Mouse (Mus musculus) heart, embryonic 10.5 days (tissue): ENCODE measurements around the gene Glra1. TPM values are rescaled to one million over a fixed set of nuclear protein-coding genes. Genes with fewer than 3 reads are reported as not detected.
A peak's percentile ranks its signal among the peaks of the same experiment; 100 is the strongest.
"Not testable (repeated sequence)": the region's sequence is repeated elsewhere in the genome, so short reads cannot be mapped to it uniquely, and the experiment has no call there.

Experiments
- DNase-seq: peaks from one replicate; pipeline ENCODE4 v3.0.0-alpha.2; 2017; ENCODE audit warnings: low spot score
- H3K27ac ChIP-seq: fragments of 300-500 bp; sonication (generic); 2 replicates; pipeline ENCODE4 v1.5.1; 2016; ENCODE audit warnings: mild to moderate bottlenecking
- H3K27me3 ChIP-seq: fragments of 300-500 bp; sonication (generic); 2 replicates; pipeline ENCODE4 v1.6.1; 2016; ENCODE audit warnings: mild to moderate bottlenecking; ENCODE audit not compliant: poor library complexity, insufficient read depth, severe bottlenecking
- H3K36me3 ChIP-seq: fragments of 300-500 bp; sonication (generic); 2 replicates; pipeline ENCODE4 v1.6.1; 2016; ENCODE audit warnings: mild to moderate bottlenecking, moderate library complexity
- H3K4me1 ChIP-seq: fragments of 300-500 bp; sonication (generic); 2 replicates; pipeline ENCODE4 v1.6.1; 2016; ENCODE audit warnings: mild to moderate bottlenecking
- H3K4me3 ChIP-seq: fragments of 300-500 bp; sonication (generic); 2 replicates; pipeline ENCODE4 v1.5.1; 2016; ENCODE audit warnings: mild to moderate bottlenecking, moderate library complexity
- H3K9me3 ChIP-seq: fragments of 300-500 bp; sonication (generic); 2 replicates; pipeline ENCODE4 v1.6.1; 2016; ENCODE audit warnings: mild to moderate bottlenecking, moderate library complexity
- WGBS: fragments of 180-500 bp; shearing (Covaris S2); methylation state at CpG from one replicate; pipeline ENCODE4 v1.1.7; 2016; 5-methylcytosine and 5-hydroxymethylcytosine counted together
- polyA plus RNA-seq: library from polyadenylated mRNA; unstranded; fragments of >200 nt; fragmentation: Nextera tagmentation; extraction: Ambion mirVana; gene quantifications from 2 replicates; pipeline ENCODE4 v1.2.1, GENCODE M21; 2016

Glra1 gene
- polyA plus RNA-seq = not detected in 2 replicates

GRCm38 (mm10) chr11:55607808-55608523 lies at the start of gene Glra1:
Gene Glra1 (minus strand): TSS chr11:55608198.
- H3K27ac ChIP-seq = no peak within 1 kb of the TSS
- WGBS = 3% methylated on average over 36 of the region's 36 CpGs
- H3K36me3 ChIP-seq = no peaks in the 10 kb centered on the region
- H3K9me3 ChIP-seq = no peaks in the 10 kb centered on the region
- peaks cover 47% of the 10 kb centered on the region for H3K27me3 ChIP-seq
- H3K4me1 ChIP-seq = peaks cover 8% of the 10 kb centered on the region; the same call in 1 of the 2 replicates
- no peak within 1 kb of the TSS for H3K4me3 ChIP-seq
- peak; percentile 83 for DNase-seq

- H3K4me1 ChIP-seq = no peaks in the 10 kb centered on the region
- no peak for DNase-seq
- no peaks in the 10 kb centered on the region for H3K36me3 ChIP-seq
- H3K27ac ChIP-seq = no peak overlapping the region
- no peaks in the 10 kb centered on the region for H3K27me3 ChIP-seq
- no peak overlapping the region for H3K4me3 ChIP-seq
- WGBS = 57% methylated on average over 4 of the region's 4 CpGs
- no peaks in the 10 kb centered on the region for H3K9me3 ChIP-seq
Observed at GRCm38 (mm10) chr11:55636961-55637360, 29.0 kb upstream of the Glra1 start.

DNA sequence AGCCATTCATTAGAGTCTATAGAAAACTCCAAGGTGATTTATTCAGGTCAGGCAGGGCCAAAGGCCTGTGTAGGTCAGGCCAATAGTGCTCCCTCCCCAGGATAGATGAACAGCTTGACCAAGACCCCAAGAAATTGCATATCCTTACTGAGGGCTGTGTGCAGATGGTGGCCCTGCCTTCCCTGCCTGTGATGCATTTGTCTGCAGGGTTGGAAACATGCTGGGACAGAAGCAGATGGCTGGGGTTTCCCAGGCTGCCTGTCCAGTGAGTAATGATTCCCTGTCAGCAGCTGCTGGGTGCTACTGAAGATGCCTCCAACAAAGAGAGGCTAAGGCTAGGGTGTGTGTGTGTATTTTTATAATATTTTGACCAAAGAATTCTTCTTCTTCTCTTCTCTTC lies 25.9 kb upstream of the Glra1 start:
- no peak for DNase-seq

GRCm38 (mm10) chr11:55614631-55615030 lies 6.6 kb upstream of the Glra1 start:
- not testable (repeated sequence) for H3K36me3 ChIP-seq, H3K4me3 ChIP-seq, H3K9me3 ChIP-seq, H3K27me3 ChIP-seq, DNase-seq, H3K4me1 ChIP-seq, H3K27ac ChIP-seq
- 56% methylated on average over 8 of the region's 8 CpGs for WGBS

More for the DNA sequence above, 25.9 kb upstream of the Glra1 start:
- Histone ChIP-seq H3K9me3 (no peaks in the 10 kb centered on the region), H3K4me1 (no peaks in the 10 kb centered on the region), H3K27me3 (no peaks in the 10 kb centered on the region), H3K4me3 (no peak overlapping the region), H3K36me3 (no peaks in the 10 kb centered on the region), H3K27ac (no peak overlapping the region)

DNA sequence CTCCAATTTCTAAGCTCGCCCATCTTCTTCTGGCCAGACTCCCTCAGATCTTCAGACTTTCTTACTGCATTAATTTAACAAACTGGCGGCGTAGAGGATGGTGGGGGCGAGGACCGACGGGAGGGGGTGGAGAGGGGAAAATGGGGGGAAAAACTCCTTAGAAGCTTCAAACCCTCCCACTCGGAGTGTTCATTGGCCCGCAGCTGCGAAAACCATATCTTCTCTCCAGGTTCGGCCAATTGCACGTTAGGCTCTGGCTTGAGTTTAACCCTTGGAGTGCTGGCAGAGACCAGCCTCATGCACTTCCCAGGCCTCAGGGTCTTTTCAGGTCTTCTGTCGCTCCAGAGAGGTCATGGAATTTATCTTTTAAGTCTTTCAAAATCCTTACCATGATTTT lies 524 bp upstream of the Glra1 start:
- Histone ChIP-seq H3K4me3 (no peak overlapping the region), H3K9me3 (no peaks in the 10 kb centered on the region), H3K27ac (no peak overlapping the region), H3K36me3 (no peaks in the 10 kb centered on the region), H3K27me3 (peaks cover 47% of the 10 kb centered on the region), H3K4me1 (peaks cover 8% of the 10 kb centered on the region; the same call in 1 of the 2 replicates)
- 2% methylated on average over 12 of the region's 12 CpGs for WGBS
- no peak for DNase-seq

DNA sequence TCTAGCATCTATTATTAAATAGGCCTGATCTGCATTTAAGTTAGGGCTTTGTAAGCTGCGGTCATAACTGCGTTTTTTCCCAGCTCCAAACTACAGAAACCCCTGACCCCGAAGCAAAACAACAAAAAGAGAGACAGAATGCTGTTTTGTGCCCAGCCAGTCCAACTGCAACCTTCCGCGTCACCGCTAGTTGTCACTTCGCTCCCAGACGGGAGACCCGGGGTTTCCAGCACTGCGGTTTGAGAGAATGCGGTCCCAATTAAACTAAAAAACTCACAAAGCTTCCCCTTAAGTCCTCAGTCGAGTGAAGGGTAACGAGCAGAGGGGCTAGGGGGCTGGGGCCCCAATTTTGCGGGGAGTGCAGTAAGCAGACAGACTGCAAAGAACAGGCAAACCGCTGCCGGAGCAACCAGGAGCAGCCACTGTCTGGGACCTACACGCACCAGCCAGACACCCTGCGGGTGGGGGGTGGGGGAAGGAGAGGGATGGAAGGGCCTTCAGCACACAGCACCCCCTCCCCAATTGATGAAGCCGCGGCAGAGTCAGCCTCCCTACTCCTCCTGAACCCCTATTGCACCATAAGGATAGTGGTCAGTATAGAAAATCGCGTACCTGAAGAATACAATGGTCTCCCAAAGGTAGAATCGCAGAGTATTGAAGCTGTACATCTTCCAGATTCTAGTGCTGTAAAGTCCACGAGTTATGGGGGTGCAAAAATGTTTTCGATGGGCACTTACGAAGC lies 761 bp downstream of the Glra1 start:
- Histone ChIP-seq H3K27me3 (peaks cover 47% of the 10 kb centered on the region), H3K4me3 (no peak overlapping the region), H3K36me3 (no peaks in the 10 kb centered on the region), H3K9me3 (no peaks in the 10 kb centered on the region), H3K4me1 (peaks cover 8% of the 10 kb centered on the region; the same call in 1 of the 2 replicates), H3K27ac (no peak overlapping the region)
- WGBS = 7% methylated on average over 26 of the region's 26 CpGs
- no peak for DNase-seq

- Histone ChIP-seq H3K4me1 (no peaks in the 10 kb centered on the region), H3K36me3 (no peaks in the 10 kb centered on the region), H3K27me3 (peaks cover 22% of the 10 kb centered on the region), H3K27ac (no peak overlapping the region), H3K4me3 (no peak overlapping the region), H3K9me3 (no peaks in the 10 kb centered on the region)
- no peak for DNase-seq
- 8% methylated on average over 11 of the region's 11 CpGs for WGBS
Observed at GRCm38 (mm10) chr11:55601447-55602065, 6.4 kb downstream of the Glra1 start.

- no peak overlapping the region for H3K4me3 ChIP-seq
- DNase-seq = no peak
- WGBS = 86% methylated on average over 1 of the region's 1 CpGs
Observed at GRCm38 (mm10) chr11:55595726-55596125, 12.3 kb downstream of the Glra1 start.

GRCm38 (mm10) chr11:55594411-55594810 lies 13.6 kb downstream of the Glra1 start:
- no peak for DNase-seq
- H3K4me3 ChIP-seq = no peak overlapping the region
- WGBS = 73% methylated on average over 3 of the region's 3 CpGs
- H3K36me3 ChIP-seq = no peaks in the 10 kb centered on the region
- H3K27ac ChIP-seq = no peak overlapping the region
- no peaks in the 10 kb centered on the region for H3K4me1 ChIP-seq
- no peaks in the 10 kb centered on the region for H3K9me3 ChIP-seq
- H3K27me3 ChIP-seq = no peaks in the 10 kb centered on the region

More at GRCm38 (mm10) chr11:55595726-55596125, 12.3 kb downstream of the Glra1 start:
- Histone ChIP-seq H3K27ac (no peak overlapping the region), H3K4me1 (no peaks in the 10 kb centered on the region), H3K36me3 (no peaks in the 10 kb centered on the region), H3K9me3 (no peaks in the 10 kb centered on the region), H3K27me3 (peaks cover 8% of the 10 kb centered on the region; the same call in 1 of the 2 replicates)

- no peak for DNase-seq
- Histone ChIP-seq H3K27me3 (no peaks in the 10 kb centered on the region), H3K36me3 (no peaks in the 10 kb centered on the region), H3K27ac (no peak overlapping the region), H3K4me1 (no peaks in the 10 kb centered on the region), H3K4me3 (no peak overlapping the region), H3K9me3 (no peaks in the 10 kb centered on the region)
- 46% methylated on average over 2 of the region's 2 CpGs for WGBS
Observed at GRCm38 (mm10) chr11:55591194-55591593, 16.8 kb downstream of the Glra1 start.

DNA sequence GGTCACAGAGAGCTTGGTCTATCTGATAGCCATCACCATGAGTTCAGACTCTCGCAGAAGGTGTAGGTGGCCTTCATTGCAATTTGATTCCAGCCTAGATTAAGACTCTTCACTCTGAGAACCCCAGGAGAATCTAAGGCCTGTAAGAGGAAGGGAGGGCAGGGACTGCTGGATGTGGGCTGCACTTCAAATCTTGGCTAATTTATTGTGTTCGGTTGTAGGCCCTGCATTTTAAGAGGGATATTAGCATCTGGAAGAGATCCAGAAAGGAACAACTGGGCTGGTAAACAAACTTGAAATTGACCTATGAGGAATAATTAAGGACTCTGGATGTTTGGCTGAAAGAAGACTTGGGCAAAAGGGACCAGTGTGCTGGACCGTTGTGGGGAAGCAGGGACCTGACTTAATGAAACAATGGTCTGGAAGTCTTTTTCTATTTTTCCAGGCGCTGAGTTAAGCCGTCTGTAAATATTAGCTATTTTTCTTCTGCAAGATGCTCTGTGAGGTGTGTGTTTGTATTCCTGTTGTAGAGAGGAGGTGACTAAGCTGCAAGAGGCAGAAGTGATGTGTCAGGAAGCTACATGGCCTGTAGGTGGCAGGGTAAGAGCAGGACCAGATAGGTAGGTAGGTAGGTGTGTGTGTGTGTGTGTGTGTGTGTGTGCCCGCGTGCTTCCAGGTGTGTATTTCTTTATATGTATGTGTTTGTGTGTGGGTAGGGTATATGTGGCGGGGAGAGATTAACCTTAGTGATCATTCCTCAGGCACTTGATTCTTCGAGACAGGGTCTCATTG lies 18.4 kb downstream of the Glra1 start:
- no peaks in the 10 kb centered on the region for H3K9me3 ChIP-seq
- DNase-seq = no peak
- H3K4me1 ChIP-seq = no peaks in the 10 kb centered on the region
- H3K36me3 ChIP-seq = no peaks in the 10 kb centered on the region
- no peak overlapping the region for H3K27ac ChIP-seq
- no peaks in the 10 kb centered on the region for H3K27me3 ChIP-seq
- 75% methylated on average over 9 of the region's 9 CpGs for WGBS
- H3K4me3 ChIP-seq = no peak overlapping the region

GRCm38 (mm10) chr11:55574397-55574796 lies 33.6 kb downstream of the Glra1 start:
- Histone ChIP-seq H3K27ac (no peak overlapping the region), H3K4me3 (no peak overlapping the region), H3K4me1 (peaks cover under 1% of the 10 kb centered on the region), H3K27me3 (no peaks in the 10 kb centered on the region), H3K9me3 (no peaks in the 10 kb centered on the region), H3K36me3 (no peaks in the 10 kb centered on the region)
- 74% methylated on average over 2 of the region's 2 CpGs for WGBS
- DNase-seq = no peak
